Mouse (Mus musculus): Measurements from ENCODE around the gene Neo1. TPM values are rescaled to one million over a fixed set of nuclear protein-coding genes. Genes with fewer than 3 reads are reported as not detected.

The Neo1 gene
- total RNA-seq, 2 experiments from 2014 or later = not detected

GRCm38 (mm10) chr9:58874354-58874753 lies 161.9 kb downstream of the Neo1 start:
- no peak for ATAC-seq (replicated peaks; ENCODE audit: low FRiP score, poor library complexity, severe bottlenecking)

- no peak for ATAC-seq (replicated peaks; ENCODE audit: low FRiP score, poor library complexity, severe bottlenecking)
Observed at GRCm38 (mm10) chr9:58873541-58874324, 162.5 kb downstream of the Neo1 start.

- ATAC-seq (replicated peaks; ENCODE audit: low FRiP score, poor library complexity, severe bottlenecking) = no peak
Observed at GRCm38 (mm10) chr9:58871141-58871540, 165.1 kb downstream of the Neo1 start.

GRCm38 (mm10) chr9:58863826-58864225 lies 172.4 kb downstream of the Neo1 start:
- no peak for ATAC-seq (replicated peaks; ENCODE audit: low FRiP score, poor library complexity, severe bottlenecking)

GRCm38 (mm10) chr9:58859080-58859635 lies 177.1 kb downstream of the Neo1 start:
- ATAC-seq (replicated peaks; ENCODE audit: low FRiP score, poor library complexity, severe bottlenecking) = no peak

- ATAC-seq (replicated peaks; ENCODE audit: low FRiP score, poor library complexity, severe bottlenecking) = no peak
Observed at GRCm38 (mm10) chr9:58854931-58855330, 181.3 kb downstream of the Neo1 start.

- ATAC-seq (replicated peaks; ENCODE audit: low FRiP score, poor library complexity, severe bottlenecking) = no peak
Observed at GRCm38 (mm10) chr9:58849576-58850315, 186.5 kb downstream of the Neo1 start.

GRCm38 (mm10) chr9:58847676-58848075 lies 188.6 kb downstream of the Neo1 start:
- no peak for ATAC-seq (replicated peaks; ENCODE audit: low FRiP score, poor library complexity, severe bottlenecking)

GRCm38 (mm10) chr9:58847008-58847407 lies 189.2 kb downstream of the Neo1 start:
- ATAC-seq (replicated peaks; ENCODE audit: low FRiP score, poor library complexity, severe bottlenecking) = no peak

GRCm38 (mm10) chr9:58844597-58844996 lies 191.6 kb downstream of the Neo1 start:
- no peak for ATAC-seq (replicated peaks; ENCODE audit: low FRiP score, poor library complexity, severe bottlenecking)

GRCm38 (mm10) chr9:58841655-58842054 lies 194.6 kb downstream of the Neo1 start:
- ATAC-seq (replicated peaks; ENCODE audit: low FRiP score, poor library complexity, severe bottlenecking) = no peak

GRCm38 (mm10) chr9:58838504-58838903 lies 197.7 kb downstream of the Neo1 start:
- no peak for ATAC-seq (replicated peaks; ENCODE audit: low FRiP score, poor library complexity, severe bottlenecking)

- no peak for ATAC-seq (replicated peaks; ENCODE audit: low FRiP score, poor library complexity, severe bottlenecking)
Observed at GRCm38 (mm10) chr9:58837174-58837573, 199.1 kb downstream of the Neo1 start.

- no peak for ATAC-seq (replicated peaks; ENCODE audit: low FRiP score, poor library complexity, severe bottlenecking)
Observed at GRCm38 (mm10) chr9:58832939-58833338, 203.3 kb downstream of the Neo1 start.

GRCm38 (mm10) chr9:58829627-58830026 lies 206.6 kb downstream of the Neo1 start:
- ATAC-seq (replicated peaks; ENCODE audit: low FRiP score, poor library complexity, severe bottlenecking) = no peak

Other genes starting within 250 kb of the Neo1 start
- gene Hcn4, start 213.0 kb downstream of the Neo1 start, total RNA-seq (2015; ENCODE audit: low replicate concordance) = not detected in 2 replicates
- not detected in 2 replicates for gene Hcn4, start 213.0 kb downstream of the Neo1 start, total RNA-seq (2017; ENCODE audit: low replicate concordance)